Mouse (Mus musculus): Measurements from ENCODE around the gene Ormdl2.

DNA sequence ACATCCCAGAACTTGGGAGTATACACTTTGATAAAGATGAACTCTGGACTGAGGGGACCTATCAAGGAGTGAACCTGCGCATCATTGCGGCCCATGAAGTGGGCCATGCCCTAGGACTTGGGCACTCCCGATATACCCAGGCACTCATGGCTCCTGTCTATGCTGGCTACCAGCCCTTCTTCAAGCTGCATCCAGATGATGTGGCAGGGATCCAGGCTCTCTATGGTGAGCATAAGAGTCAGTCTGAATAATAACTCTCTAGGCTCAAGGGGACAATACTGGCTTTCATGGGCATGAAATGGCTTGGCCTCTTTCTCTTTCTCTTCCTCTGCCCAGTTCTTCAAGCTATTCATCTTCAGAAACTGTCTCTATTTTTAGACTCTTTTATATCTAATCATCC is 25.9 kb downstream of the Ormdl2 start:
- no peak for TF ChIP-seq CTCF (IDR thresholded peaks at IDR 0.05; ENCODE audit: insufficient read depth, low read depth, low read length)
- no peak for TF ChIP-seq POLR2A (IDR thresholded peaks at IDR 0.05; ENCODE audit: insufficient read depth, low read depth, low read length)
